Mouse (Mus musculus): ENCODE measurements around the gene Stk38.
"Not testable (repeated sequence)": the region's sequence is repeated elsewhere in the genome, so short reads cannot be mapped to it uniquely, and the experiment has no call there.

Stk38 gene

GRCm38 (mm10) chr17:29007243-29007640 lies 553 bp downstream of the Stk38 start:
- H3K36me3 ChIP-seq (ENCODE audit: control insufficient read depth, insufficient read depth, low read length, poor library complexity, severe bottlenecking), result no peaks in the 10 kb centered on the region
- DNase-seq (ENCODE audit: low read depth, low spot score), result peak; percentile 27
- no peaks in the 10 kb centered on the region for H3K27me3 ChIP-seq (ENCODE audit: control insufficient read depth, insufficient read depth, low read length, poor library complexity, severe bottlenecking)

- no peak for DNase-seq (ENCODE audit: low read depth, low spot score)
- Histone ChIP-seq H3K27me3 (ENCODE audit: control insufficient read depth, insufficient read depth, low read length, poor library complexity, severe bottlenecking) (no peaks in the 10 kb centered on the region), H3K36me3 (ENCODE audit: control insufficient read depth, insufficient read depth, low read length, poor library complexity, severe bottlenecking) (no peaks in the 10 kb centered on the region)
Observed at GRCm38 (mm10) chr17:29006812-29007211, 983 bp downstream of the Stk38 start.

GRCm38 (mm10) chr17:29005002-29005401 lies 2.8 kb downstream of the Stk38 start:
- Histone ChIP-seq H3K36me3 (ENCODE audit: control insufficient read depth, insufficient read depth, low read length, poor library complexity, severe bottlenecking) (no peaks in the 10 kb centered on the region), H3K27me3 (ENCODE audit: control insufficient read depth, insufficient read depth, low read length, poor library complexity, severe bottlenecking) (no peaks in the 10 kb centered on the region)

GRCm38 (mm10) chr17:29003740-29004139 lies 4.1 kb downstream of the Stk38 start:
- H3K36me3 ChIP-seq (ENCODE audit: control insufficient read depth, insufficient read depth, low read length, poor library complexity, severe bottlenecking), result peaks cover 5% of the 10 kb centered on the region; the same call in 1 of the 2 replicates
- H3K27me3 ChIP-seq (ENCODE audit: control insufficient read depth, insufficient read depth, low read length, poor library complexity, severe bottlenecking), result no peaks in the 10 kb centered on the region
- DNase-seq (ENCODE audit: low read depth, low spot score), result no peak

More at GRCm38 (mm10) chr17:29005002-29005401, 2.8 kb downstream of the Stk38 start:
- DNase-seq (ENCODE audit: low read depth, low spot score), result no peak

- peak; percentile 44 for DNase-seq (ENCODE audit: low read depth, low spot score)
- peaks cover 11% of the 10 kb centered on the region for H3K36me3 ChIP-seq (ENCODE audit: control insufficient read depth, insufficient read depth, low read length, poor library complexity, severe bottlenecking)
- no peaks in the 10 kb centered on the region for H3K27me3 ChIP-seq (ENCODE audit: control insufficient read depth, insufficient read depth, low read length, poor library complexity, severe bottlenecking)
Observed at GRCm38 (mm10) chr17:29000465-29000864, 7.3 kb downstream of the Stk38 start.

- H3K27me3 ChIP-seq (ENCODE audit: control insufficient read depth, insufficient read depth, low read length, poor library complexity, severe bottlenecking), result no peaks in the 10 kb centered on the region
- DNase-seq (ENCODE audit: low read depth, low spot score), result no peak
- H3K36me3 ChIP-seq (ENCODE audit: control insufficient read depth, insufficient read depth, low read length, poor library complexity, severe bottlenecking), result peaks cover 12% of the 10 kb centered on the region
Observed at GRCm38 (mm10) chr17:28994615-28995014, 13.2 kb downstream of the Stk38 start.

- H3K27me3 ChIP-seq (ENCODE audit: control insufficient read depth, insufficient read depth, low read length, poor library complexity, severe bottlenecking); DNase-seq (ENCODE audit: low read depth, low spot score): not testable (repeated sequence)
- H3K36me3 ChIP-seq (ENCODE audit: control insufficient read depth, insufficient read depth, low read length, poor library complexity, severe bottlenecking), result peaks cover 10% of the 10 kb centered on the region
Observed at GRCm38 (mm10) chr17:28993004-28993403, 14.8 kb downstream of the Stk38 start.

GRCm38 (mm10) chr17:28992105-28992504 lies 15.7 kb downstream of the Stk38 start:
- H3K36me3 ChIP-seq (ENCODE audit: control insufficient read depth, insufficient read depth, low read length, poor library complexity, severe bottlenecking), result peaks cover 8% of the 10 kb centered on the region
- no peaks in the 10 kb centered on the region for H3K27me3 ChIP-seq (ENCODE audit: control insufficient read depth, insufficient read depth, low read length, poor library complexity, severe bottlenecking)
- DNase-seq (ENCODE audit: low read depth, low spot score), result no peak

GRCm38 (mm10) chr17:28991286-28991685 lies 16.5 kb downstream of the Stk38 start:
- no peaks in the 10 kb centered on the region for H3K27me3 ChIP-seq (ENCODE audit: control insufficient read depth, insufficient read depth, low read length, poor library complexity, severe bottlenecking)
- no peak for DNase-seq (ENCODE audit: low read depth, low spot score)
- H3K36me3 ChIP-seq (ENCODE audit: control insufficient read depth, insufficient read depth, low read length, poor library complexity, severe bottlenecking), result peaks cover 6% of the 10 kb centered on the region

GRCm38 (mm10) chr17:28990060-28990459 lies 17.7 kb downstream of the Stk38 start:
- DNase-seq (ENCODE audit: low read depth, low spot score), result no peak
- Histone ChIP-seq H3K27me3 (ENCODE audit: control insufficient read depth, insufficient read depth, low read length, poor library complexity, severe bottlenecking) (no peaks in the 10 kb centered on the region), H3K36me3 (ENCODE audit: control insufficient read depth, insufficient read depth, low read length, poor library complexity, severe bottlenecking) (peaks cover 9% of the 10 kb centered on the region)

- Histone ChIP-seq H3K36me3 (ENCODE audit: control insufficient read depth, insufficient read depth, low read length, poor library complexity, severe bottlenecking) (peaks cover 9% of the 10 kb centered on the region), H3K27me3 (ENCODE audit: control insufficient read depth, insufficient read depth, low read length, poor library complexity, severe bottlenecking) (no peaks in the 10 kb centered on the region)
- DNase-seq (ENCODE audit: low read depth, low spot score), result no peak
Observed at GRCm38 (mm10) chr17:28988996-28989395, 18.8 kb downstream of the Stk38 start.

GRCm38 (mm10) chr17:28988291-28988690 lies 19.5 kb downstream of the Stk38 start:
- Histone ChIP-seq H3K36me3 (ENCODE audit: control insufficient read depth, insufficient read depth, low read length, poor library complexity, severe bottlenecking) (peaks cover 10% of the 10 kb centered on the region), H3K27me3 (ENCODE audit: control insufficient read depth, insufficient read depth, low read length, poor library complexity, severe bottlenecking) (no peaks in the 10 kb centered on the region)
- DNase-seq (ENCODE audit: low read depth, low spot score), result no peak

GRCm38 (mm10) chr17:28987713-28988112 lies 20.1 kb downstream of the Stk38 start:
- peak; percentile 79 for DNase-seq (ENCODE audit: low read depth, low spot score)
- peaks cover 14% of the 10 kb centered on the region for H3K36me3 ChIP-seq (ENCODE audit: control insufficient read depth, insufficient read depth, low read length, poor library complexity, severe bottlenecking)
- no peaks in the 10 kb centered on the region for H3K27me3 ChIP-seq (ENCODE audit: control insufficient read depth, insufficient read depth, low read length, poor library complexity, severe bottlenecking)

- peak; percentile 41 for DNase-seq (ENCODE audit: low read depth, low spot score)
- Histone ChIP-seq H3K36me3 (ENCODE audit: control insufficient read depth, insufficient read depth, low read length, poor library complexity, severe bottlenecking) (peaks cover 16% of the 10 kb centered on the region), H3K27me3 (ENCODE audit: control insufficient read depth, insufficient read depth, low read length, poor library complexity, severe bottlenecking) (no peaks in the 10 kb centered on the region)
Observed at GRCm38 (mm10) chr17:28986833-28987232, 21.0 kb downstream of the Stk38 start.

GRCm38 (mm10) chr17:28984724-28985420 lies 22.9 kb downstream of the Stk38 start:
- Histone ChIP-seq H3K27me3 (ENCODE audit: control insufficient read depth, insufficient read depth, low read length, poor library complexity, severe bottlenecking) (no peaks in the 10 kb centered on the region), H3K36me3 (ENCODE audit: control insufficient read depth, insufficient read depth, low read length, poor library complexity, severe bottlenecking) (peaks cover 18% of the 10 kb centered on the region)
- DNase-seq (ENCODE audit: low read depth, low spot score), result no peak

GRCm38 (mm10) chr17:28982591-28982990 lies 25.2 kb downstream of the Stk38 start:
- Histone ChIP-seq H3K27me3 (ENCODE audit: control insufficient read depth, insufficient read depth, low read length, poor library complexity, severe bottlenecking) (no peaks in the 10 kb centered on the region), H3K36me3 (ENCODE audit: control insufficient read depth, insufficient read depth, low read length, poor library complexity, severe bottlenecking) (peaks cover 20% of the 10 kb centered on the region)
- DNase-seq (ENCODE audit: low read depth, low spot score), result no peak
